Mouse (Mus musculus): ENCODE data around the gene Nacc1. TPM values are rescaled to one million over a fixed set of nuclear protein-coding genes. Genes with fewer than 3 reads are reported as not detected.
"Not testable (repeated sequence)": the region's sequence is repeated elsewhere in the genome, so short reads cannot be mapped to it uniquely, and the experiment has no call there.

Nacc1 gene
- total RNA-seq, 2 experiments from 2014 or later, result 44.9 to 45.6 TPM

DNA sequence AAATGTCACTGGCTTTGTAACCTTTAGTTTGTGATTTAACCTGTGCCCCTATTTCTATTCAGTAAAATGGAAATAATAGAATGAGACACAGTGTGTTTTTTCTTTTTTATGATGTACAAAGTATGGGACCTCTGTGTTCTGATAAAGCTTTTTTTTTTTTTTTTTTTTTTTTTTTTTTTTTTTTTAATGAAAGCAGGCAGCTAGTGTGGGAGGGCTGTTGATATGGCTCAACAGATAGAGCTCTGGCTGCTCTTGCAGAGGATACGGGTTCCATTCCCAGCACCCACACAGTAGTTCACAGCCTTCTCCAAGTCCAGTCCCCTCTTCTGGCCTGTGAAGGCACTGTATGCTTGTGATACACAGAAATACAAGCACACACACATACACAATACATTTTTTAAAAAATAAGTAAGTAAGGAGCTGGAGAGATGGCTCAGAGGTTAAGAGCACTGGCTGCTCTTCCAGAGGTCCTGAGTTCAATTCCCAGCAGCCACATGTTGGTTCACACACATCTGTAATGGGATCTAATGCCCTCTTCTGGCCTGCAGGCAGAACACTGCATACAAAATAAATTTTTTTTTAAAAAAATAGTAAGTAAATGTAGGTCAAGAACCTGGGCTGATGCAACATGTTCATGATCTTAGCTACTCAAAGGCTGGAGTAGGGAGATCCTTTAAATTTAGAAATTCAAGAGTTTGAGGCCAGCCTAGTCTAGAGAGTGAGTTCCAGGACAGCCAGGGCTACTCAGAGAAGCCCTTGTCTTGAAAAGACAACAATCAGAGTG lies 45.9 kb downstream of the Nacc1 start:
- no peak for DNase-seq (ENCODE audit: low spot score in 2 of 2)

- DNase-seq (ENCODE audit: low spot score in 2 of 2), result no peak
These were observed 46.9 kb downstream of the Nacc1 start for GRCm38 (mm10) chr8:84640617-84641294.

DNA sequence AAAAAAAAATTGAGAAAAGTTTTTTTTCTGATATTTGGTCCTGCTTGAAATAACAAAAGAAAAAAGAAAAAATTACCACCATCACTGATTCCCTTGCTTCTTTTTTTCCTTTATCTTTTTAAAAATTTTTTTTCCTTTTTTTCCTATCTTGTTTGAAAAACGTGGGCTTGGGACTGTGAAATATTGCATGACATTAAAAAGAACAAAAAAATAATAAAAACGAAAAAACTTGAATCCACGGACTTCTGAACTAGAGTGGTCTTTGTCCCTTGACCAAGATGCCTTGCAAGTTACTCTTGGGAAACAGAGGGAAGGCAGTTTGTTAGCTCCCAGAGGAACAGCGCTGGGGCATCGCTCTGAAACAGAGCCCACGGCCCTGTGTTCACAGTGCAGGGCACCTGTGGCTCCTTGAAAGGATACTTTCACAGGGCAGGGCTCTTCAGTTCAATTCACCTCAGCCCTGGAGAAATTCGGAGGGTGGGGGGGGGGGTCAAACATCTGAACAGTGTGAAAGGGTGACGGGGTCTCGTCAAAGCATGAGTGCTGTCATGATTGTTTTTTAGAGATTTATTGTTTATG lies 47.6 kb downstream of the Nacc1 start:
- no peak for DNase-seq (ENCODE audit: low spot score in 2 of 2)

DNA sequence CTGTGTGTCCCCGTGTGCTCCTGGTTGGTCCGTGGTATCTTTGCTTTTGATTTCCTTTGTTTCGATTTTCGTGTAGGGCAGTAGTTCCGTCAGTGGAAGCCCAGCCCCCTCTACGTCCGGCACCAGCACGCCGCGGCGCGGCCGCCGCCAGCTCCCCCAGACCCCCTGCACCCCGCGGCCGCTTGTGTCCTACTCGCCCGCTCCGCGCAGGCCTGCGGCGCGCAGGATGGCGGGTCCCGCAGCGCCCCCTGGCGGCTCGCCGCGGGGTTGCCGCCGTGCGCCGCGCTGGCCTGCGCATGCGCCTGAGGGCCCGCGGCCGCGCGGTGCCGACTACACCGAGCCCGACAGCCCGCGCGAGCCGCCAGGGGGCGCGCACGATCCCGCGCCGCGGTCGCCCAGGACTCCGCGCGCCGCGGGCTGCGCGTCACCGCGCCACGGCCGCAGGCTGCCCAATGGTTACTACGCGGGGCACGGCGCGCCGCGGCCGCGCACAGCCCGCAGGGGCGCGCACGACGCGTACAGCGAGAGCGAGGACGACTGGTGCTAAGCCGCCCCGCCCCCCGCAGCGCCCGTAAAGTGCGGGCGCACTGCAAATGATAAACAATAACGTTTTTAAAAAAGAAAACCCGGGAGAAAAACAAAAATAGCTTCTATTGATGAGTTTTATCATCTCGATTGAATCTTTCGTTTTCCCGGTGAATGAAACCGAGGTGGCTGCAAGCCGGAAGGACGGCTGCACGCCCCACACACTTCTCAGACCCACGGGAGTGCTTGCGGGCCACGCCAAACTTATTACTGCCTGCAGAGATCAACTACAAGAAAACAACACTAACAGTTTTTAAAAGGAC lies 48.3 kb downstream of the Nacc1 start:
- DNase-seq (ENCODE audit: low spot score in 2 of 2), result peak; percentile 93 to 96

DNA sequence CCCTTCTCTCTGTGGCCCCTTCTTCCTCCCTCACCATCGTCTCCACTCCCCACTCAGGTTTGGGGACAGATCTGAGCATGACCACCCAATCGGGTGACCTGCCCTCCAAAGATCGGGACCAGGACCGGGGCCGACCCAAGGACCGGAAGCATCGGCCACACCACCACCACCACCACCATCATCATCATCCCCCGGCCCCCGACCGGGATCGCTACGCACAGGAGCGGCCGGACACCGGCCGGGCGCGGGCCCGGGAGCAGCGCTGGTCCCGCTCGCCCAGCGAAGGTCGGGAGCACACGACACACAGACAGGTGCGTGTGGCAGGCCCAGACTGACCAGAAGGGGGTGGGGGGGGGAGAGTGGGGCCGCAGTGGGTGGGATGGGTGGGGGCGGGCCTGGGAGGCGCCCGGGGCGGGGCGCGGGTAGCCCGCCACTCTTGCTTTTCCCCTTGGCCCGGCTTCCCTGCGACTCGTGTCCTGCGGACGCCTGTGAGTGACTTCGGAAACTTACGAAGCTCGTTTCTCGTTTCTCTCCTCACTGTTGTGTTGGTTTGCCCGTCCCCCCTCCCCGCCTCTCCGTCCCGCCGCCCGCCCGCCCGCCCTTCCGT lies 49.0 kb downstream of the Nacc1 start:
- peak in 1 of 2 experiments; percentile 44 for DNase-seq (ENCODE audit: low spot score in 2 of 2)

DNA sequence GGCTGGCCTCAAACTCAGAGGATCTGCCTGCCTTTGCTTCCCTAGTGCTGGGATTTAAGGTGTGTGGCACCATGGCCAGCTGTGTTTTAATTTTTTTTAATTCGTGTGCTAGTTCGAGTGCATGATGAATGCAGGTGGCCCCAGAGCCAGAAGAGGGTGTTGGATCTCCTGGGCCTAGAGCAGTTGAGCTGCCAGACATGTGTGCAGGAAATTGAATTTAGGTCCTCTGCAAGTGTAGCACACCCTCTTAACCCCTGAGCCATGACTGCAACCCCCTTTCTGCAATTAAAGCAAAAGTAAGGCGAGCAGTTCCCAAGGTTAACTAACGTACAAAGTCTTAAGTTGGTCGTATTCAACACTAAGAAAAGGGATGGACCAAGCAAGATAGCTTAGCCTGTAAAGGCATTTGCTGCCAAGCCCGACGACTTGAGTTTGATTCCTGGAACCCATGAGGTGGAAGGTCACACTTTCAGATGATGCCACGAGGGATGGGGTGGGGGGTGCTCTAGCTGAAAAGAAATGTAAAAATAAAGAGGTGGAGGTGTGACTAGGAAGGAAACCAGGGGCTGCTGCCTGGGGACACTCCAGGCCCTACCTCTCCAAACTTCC lies 49.6 kb downstream of the Nacc1 start:
- DNase-seq (ENCODE audit: low spot score in 2 of 2), result no peak

DNA sequence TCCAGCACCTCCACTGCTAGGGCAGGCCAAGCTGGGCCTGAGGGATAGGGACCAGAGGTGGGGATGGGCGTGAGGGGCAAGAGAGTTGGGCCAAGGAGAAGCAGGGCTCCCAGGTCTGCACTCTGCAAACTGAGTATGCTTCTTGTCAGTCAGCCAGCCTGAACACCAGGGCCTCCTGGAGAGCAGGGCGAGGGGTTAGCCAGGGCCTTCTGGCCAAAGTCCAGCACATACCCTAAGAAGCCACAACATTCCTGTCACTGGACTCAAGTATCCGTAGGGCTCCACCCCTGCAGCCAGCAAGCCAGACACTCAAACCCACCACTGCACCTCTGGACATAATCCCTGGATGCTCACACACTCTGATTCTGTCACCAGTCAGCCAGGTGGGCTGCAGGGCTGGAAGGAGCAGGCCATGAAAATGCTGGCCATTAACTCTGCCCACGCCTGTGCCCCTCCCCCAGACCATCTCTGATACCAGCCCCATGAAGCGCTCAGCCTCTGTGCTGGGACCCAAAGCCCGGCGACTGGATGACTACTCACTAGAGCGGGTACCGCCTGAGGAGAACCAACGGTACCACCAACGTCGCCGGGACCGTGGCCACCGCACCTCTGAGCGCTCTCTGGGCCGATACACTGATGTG lies 51.5 kb downstream of the Nacc1 start:
- DNase-seq (ENCODE audit: low spot score in 2 of 2), result no peak

DNA sequence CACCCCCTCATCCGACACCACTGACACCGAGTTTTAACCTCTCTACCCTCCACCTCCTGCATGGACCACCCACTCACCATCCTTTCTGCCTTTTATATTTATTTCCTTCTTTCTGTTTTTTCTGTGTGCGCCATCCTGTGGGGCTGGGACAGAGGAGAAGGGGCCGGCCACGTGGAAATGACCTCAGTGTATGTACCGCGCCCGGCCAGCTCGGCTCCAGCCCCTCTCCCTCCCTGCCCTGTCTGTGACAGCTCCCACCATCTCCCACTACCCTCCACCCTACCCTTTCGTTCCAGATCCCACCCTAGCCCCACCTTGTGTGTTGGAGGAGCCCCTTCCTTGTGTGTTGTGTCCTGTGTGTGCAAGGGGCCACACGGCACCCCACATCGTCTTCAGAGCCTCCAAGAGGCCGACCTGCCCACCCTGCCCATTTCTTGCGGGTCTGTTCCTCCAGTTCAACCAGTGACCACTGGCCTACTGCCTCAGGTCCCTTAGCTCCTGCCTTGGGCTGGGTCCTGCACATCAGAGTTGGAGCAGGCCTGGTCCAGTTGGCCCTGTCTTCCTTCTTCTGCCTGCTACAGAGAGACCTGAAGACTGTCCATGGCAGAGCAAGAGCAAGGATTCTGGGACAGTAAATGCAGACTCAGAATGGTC lies 52.1 kb downstream of the Nacc1 start:
- no peak for DNase-seq (ENCODE audit: low spot score in 2 of 2)

DNA sequence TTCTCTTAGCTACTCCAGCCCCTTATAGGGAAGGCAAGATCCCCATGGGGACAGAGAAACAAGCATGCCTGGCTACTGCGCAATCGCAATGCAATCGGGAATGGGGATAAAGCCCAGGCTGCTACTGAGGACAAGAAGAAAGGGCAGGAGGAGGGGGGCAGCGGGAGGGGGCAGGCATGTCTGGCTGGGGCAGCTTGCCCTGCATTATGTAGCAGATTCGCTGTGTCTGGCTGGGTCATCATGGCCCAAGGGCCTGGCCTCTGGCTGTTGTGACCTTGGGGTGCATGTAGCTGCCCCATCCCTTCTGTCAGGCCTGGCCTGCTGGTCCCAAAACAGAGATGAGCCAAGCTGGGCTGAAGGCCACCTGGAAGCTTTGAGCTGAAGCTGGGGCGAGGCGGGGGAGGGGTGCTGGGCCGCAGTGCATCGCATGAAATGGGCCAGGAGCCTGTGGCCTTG lies 52.8 kb downstream of the Nacc1 start:
- DNase-seq (ENCODE audit: low spot score in 2 of 2), result peak; percentile 56 to 73

GRCm38 (mm10) chr8:84633841-84634584 lies 53.6 kb downstream of the Nacc1 start:
- no peak for DNase-seq (ENCODE audit: low spot score in 2 of 2)

GRCm38 (mm10) chr8:84631813-84632212 lies 55.8 kb downstream of the Nacc1 start:
- no peak for DNase-seq (ENCODE audit: low spot score in 2 of 2)

- no peak for DNase-seq (ENCODE audit: low spot score in 2 of 2)
These were observed 57.5 kb downstream of the Nacc1 start for GRCm38 (mm10) chr8:84630145-84630544.

GRCm38 (mm10) chr8:84629586-84629985 lies 58.1 kb downstream of the Nacc1 start:
- no peak for DNase-seq (ENCODE audit: low spot score in 2 of 2)

DNA sequence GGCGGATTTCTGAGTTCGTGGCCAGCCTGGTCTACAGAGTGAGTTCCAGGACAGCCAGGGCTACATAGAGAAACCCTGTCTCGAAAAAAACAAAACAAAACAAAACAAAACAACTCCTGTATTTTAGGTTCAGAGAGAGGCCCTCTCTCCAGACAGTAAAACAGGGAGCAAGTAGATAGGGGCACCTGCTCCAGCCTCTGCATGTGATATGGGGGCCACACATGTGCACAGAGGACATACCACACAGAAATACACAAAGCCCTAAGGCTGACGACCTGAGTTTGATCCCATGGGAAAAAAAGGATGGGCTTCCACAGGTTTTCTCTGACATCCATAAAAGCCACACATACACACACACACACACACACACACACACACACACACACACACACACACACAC lies 64.2 kb downstream of the Nacc1 start:
- DNase-seq (ENCODE audit: low spot score in 2 of 2), result not testable (repeated sequence)

GRCm38 (mm10) chr8:84621102-84621625 lies 66.5 kb downstream of the Nacc1 start:
- no peak for DNase-seq (ENCODE audit: low spot score in 2 of 2)
